Mouse (Mus musculus) ES-E14 (cell line): ENCODE measurements around the gene Zfp600. TPM values are rescaled to one million over a fixed set of nuclear protein-coding genes. Genes with fewer than 3 reads are reported as not detected.
"Not testable (repeated sequence)": the region's sequence is repeated elsewhere in the genome, so short reads cannot be mapped to it uniquely, and the experiment has no call there.

Experiments used
- DNase-seq: peaks from one replicate; pipeline ENCODE4 v3.0.0-alpha.2; 2013; ENCODE audit warnings: low read depth, low spot score
- H3K27ac ChIP-seq: 2 replicates; pipeline ENCODE4 v1.5.1; 2012; ENCODE audit warnings: low read depth, mild to moderate bottlenecking, low read length, moderate library complexity, mixed read lengths; ENCODE audit not compliant: poor library complexity, insufficient read depth, severe bottlenecking
- H3K36me3 ChIP-seq: 2 replicates; pipeline ENCODE4 v1.6.1; 2012; ENCODE audit warnings: mild to moderate bottlenecking, low read length, moderate library complexity, mixed read lengths; ENCODE audit not compliant: control insufficient read depth, poor library complexity, insufficient read depth, severe bottlenecking
- H3K4me1 ChIP-seq, 2 experiments: fragments of 150-350 bp in 1 of 2; sonication (generic) in 1 of 2; 2 replicates each; pipeline ENCODE4 v1.6.1; 2012; ENCODE audit warnings: low read length in 2 of 2, mild to moderate bottlenecking in 1 of 2, mixed read lengths in 1 of 2; ENCODE audit not compliant: control insufficient read depth in 2 of 2, insufficient read depth in 2 of 2, poor library complexity in 1 of 2
- H3K4me3 ChIP-seq, 2 experiments: fragments of 150-350 bp in 1 of 2; sonication (generic) in 1 of 2; 2 replicates each; pipeline ENCODE4 v1.5.1; 2012; ENCODE audit warnings: low read length in 2 of 2, low read depth in 1 of 2, mild to moderate bottlenecking in 1 of 2, mixed read lengths in 1 of 2; ENCODE audit not compliant: insufficient read depth in 1 of 2, poor library complexity in 1 of 2, severe bottlenecking in 1 of 2
- H3K9ac ChIP-seq: 2 replicates; pipeline ENCODE4 v1.6.1; 2012; ENCODE audit warnings: low read depth, mild to moderate bottlenecking, low read length, mixed read lengths; ENCODE audit not compliant: poor library complexity, insufficient read depth, severe bottlenecking
- H3K9me3 ChIP-seq: fragments of 150-350 bp; sonication (generic); 2 replicates; pipeline ENCODE4 v1.6.1; 2012; ENCODE audit warnings: low read depth, mild to moderate bottlenecking, low read length; ENCODE audit not compliant: control insufficient read depth, insufficient read depth
- in situ Hi-C, 2 experiments: fragments of 600-800 bp; cut with MboI; formaldehyde crosslinking; loops; one replicate each; pipeline ENCODE4 v1.15.1; 2025; ENCODE audit warnings: low sequenced_read_pairs in 2 of 2, inconsistent platforms in 1 of 2; ENCODE audit not compliant: unreplicated experiment in 2 of 2
- total RNA-seq: library from RNA; depleted of rRNA; stranded (reverse); fragments of 300-350 nt; gene quantifications from 2 replicates; pipeline ENCODE4 v1.2.3, GENCODE M21; 2012; rRNA removed

The Zfp600 gene
- total RNA-seq, 1 experiment: 182 TPM

DNA sequence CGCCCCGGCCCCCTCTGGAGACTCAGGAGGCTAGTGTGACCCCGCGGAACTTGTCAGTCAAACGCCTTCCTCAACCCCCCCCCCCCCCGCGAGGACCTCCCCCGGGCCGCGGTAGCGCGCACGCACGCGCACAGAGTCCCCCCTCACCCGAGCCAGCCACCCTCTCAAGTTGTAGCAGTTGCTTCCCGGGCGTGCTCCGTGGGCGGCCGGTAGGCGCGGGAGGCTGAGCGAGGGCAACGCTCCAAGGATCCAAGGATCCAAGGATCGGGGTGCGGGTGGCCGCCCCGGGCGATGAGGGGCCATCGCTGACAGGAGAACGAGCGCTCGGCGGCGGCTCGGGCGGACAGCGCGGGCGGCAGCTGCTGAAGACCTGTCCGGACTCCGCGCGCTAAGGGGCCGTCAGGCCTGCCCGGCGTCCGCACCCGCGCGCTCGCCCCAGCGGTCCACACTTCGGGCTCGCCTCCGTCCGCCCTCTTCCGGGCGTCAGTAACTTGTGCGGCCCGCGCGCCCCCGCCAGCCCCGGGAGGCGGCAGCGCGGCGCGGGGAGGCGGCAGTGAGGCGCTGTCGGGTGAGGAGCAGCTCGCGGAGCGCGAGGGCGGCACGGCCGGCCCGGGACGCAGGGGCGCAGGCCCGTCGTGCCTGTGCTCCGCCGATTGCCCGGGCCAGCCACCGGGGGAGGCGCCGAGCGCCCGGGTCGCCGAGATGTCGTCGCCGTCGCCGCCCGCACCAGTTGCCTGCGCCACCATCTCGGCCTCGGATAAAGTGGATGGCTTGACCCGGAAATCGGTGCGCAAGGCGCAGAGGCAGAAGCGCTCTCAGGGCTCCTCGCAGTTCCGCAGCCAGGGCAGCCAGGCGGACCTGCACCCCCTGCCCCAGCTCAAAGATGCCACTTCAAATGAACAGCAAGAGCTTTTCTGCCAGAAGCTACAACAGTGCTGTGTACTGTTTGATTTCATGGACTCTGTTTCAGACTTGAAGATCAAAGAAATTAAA, 82.9 kb downstream of the Zfp600 start:
- H3K4me1 ChIP-seq, in situ Hi-C loops, H3K4me3 ChIP-seq, H3K36me3 ChIP-seq, DNase-seq, H3K27ac ChIP-seq, H3K9ac ChIP-seq, H3K9me3 ChIP-seq: not testable (repeated sequence)

GRCm38 (mm10) chr4:146242119-146242518, 85.5 kb downstream of the Zfp600 start:
- H3K4me3 ChIP-seq, H3K27ac ChIP-seq, DNase-seq: not testable (repeated sequence)

More at GRCm38 (mm10) chr4:146242119-146242518, 85.5 kb downstream of the Zfp600 start:
- H3K36me3 ChIP-seq, H3K9me3 ChIP-seq, H3K9ac ChIP-seq, H3K4me1 ChIP-seq, in situ Hi-C loops: not testable (repeated sequence)

Other genes with a start within 250 kb of the Zfp600 start
- gene Zfp987, start 59.5 kb upstream of the Zfp600 start, total RNA-seq: 61.8 and 64.7 TPM in 2 replicates